Mouse (Mus musculus): ENCODE results near the gene Foxk1. TPM values are rescaled to one million over a fixed set of nuclear protein-coding genes. Genes with fewer than 3 reads are reported as not detected.

Foxk1 gene
- total RNA-seq, 1 experiment = 10.7 TPM

DNA sequence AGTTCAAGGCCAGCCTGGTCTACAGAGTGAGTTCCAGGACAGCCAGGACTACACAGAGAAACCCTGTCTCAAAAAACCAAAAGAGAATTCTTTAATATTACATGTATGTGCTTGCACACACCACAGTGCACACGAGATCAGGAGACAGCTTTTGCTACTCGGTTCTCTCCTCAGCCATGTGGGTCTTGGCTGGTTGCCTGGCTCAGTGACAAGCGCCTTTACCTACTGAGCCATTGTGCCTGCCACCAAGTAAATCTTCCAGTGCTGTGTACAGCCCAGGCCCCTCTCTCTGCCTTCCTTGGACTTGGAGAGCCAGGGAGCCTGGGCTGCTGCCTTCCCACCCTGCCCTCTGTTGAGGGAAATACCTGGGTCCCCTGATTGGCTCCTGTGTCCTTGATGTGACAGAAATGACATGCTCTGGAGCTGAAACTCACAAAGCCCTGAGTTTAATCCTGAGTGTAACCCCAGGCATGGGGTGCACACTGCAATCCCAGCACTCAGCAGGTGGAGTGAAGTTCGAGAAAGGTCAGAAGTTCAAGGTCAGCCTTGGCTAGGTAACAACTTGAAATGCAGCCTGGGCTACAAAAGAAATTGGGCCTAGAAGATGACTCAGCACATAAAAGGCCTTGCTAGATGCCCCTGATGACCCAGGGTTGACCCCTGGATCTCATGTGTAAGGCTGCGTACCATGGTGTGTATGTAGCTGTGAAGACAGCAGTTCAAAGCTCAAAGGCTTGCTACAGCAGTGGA is 76.7 kb downstream of the Foxk1 start:
- no peaks in the 10 kb centered on the region for H3K9me3 ChIP-seq (ENCODE audit: control insufficient read depth, insufficient read depth, low read depth, low read length)
- in situ Hi-C loops (cut with MboI; ENCODE audit: low sequenced_read_pairs in 2 of 2, unreplicated experiment in 2 of 2) = no loop called here
- H3K36me3 ChIP-seq (ENCODE audit: control insufficient read depth, insufficient read depth, low read length, poor library complexity, severe bottlenecking) = peaks cover 7% of the 10 kb centered on the region; the same call in 1 of the 2 replicates
- peak; percentile 51 for DNase-seq (ENCODE audit: low read depth, low spot score)
- H3K4me1 ChIP-seq (ENCODE audit: control insufficient read depth in 2 of 2, insufficient read depth in 2 of 2, low read length in 2 of 2, poor library complexity in 1 of 2) = peaks cover 0 to 28% of the 10 kb centered on the region in 2 experiments; a peak in 2 of 4 replicates
- peak overlapping the region; percentile 89 for H3K27ac ChIP-seq (ENCODE audit: insufficient read depth, low read depth, low read length, poor library complexity, severe bottlenecking)
- H3K9ac ChIP-seq (ENCODE audit: insufficient read depth, low read depth, low read length, poor library complexity, severe bottlenecking) = peak overlapping the region; percentile 8; the same call in 1 of the 2 replicates
- no peak overlapping the region for H3K4me3 ChIP-seq (ENCODE audit: insufficient read depth in 1 of 2, low read depth in 1 of 2, low read length in 2 of 2, poor library complexity in 1 of 2, severe bottlenecking in 1 of 2)
- TF ChIP-seq HCFC1 (IDR thresholded peaks at IDR 0.05; ENCODE audit: borderline replicate concordance, insufficient read depth, low read length) (no peak), ZNF384 (IDR thresholded peaks at IDR 0.05; ENCODE audit: low read depth, low read length) (no peak), MAFK (IDR thresholded peaks at IDR 0.05; ENCODE audit: insufficient read depth, low read depth, low read length) (peak; percentile 96), CHD2 (IDR thresholded peaks at IDR 0.05; ENCODE audit: low read depth, low read length) (0 out of 2 replicates have a peak, but pooled peaks have one; percentile 19)

DNA sequence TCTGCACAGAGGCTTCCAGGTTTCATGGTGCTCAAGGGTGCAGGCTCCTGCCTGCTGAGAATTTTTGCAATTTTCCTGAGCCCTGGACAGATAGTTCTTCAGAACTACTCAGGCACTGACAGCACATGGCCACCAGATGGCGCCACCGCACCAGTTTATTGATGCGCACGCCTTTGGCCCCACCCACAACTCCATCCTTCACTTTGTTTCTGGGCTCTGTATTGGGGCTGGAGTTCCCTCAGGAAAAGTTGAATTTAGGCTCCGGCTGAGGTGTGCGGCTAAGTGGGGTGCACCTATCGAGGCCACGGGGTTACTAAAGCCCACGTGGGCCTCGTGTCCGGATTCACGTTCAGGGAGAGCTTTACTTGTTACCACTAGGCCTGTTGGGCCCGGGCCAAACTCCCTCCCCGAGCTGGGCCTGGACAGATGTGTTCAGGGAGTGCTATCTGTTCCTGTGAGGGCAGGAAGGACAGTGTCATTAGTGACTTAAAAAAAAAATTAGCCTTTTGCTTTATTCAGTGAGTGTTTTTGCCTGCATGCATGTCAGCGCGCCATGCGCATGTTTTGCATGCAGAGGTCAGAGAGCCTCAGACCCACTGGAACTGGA is 77.6 kb downstream of the Foxk1 start:
- Histone ChIP-seq H3K9ac (ENCODE audit: insufficient read depth, low read depth, low read length, poor library complexity, severe bottlenecking) (peak overlapping the region; percentile 39; the same call in 1 of the 2 replicates), H3K4me3 (ENCODE audit: insufficient read depth in 1 of 2, low read depth in 1 of 2, low read length in 2 of 2, poor library complexity in 1 of 2, severe bottlenecking in 1 of 2) (no peak overlapping the region)

DNA sequence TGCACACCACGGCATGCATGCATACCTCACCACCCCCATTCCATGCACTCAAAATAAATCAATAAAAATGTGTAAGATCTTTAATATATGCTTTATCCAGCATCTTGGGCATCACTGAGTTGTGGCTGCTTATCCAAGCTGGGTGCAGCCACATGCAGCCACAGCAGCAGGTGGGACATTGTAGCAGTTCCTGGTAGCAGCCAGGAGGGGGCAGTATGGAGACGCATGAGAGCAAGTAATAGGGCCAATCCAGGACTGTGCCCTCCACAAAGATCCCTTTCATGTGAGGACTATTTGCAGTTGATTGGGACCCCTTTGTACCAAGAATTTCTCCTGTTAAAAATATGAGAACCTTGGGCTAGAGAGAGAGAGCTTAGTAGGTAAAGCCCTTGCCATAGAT is 81.2 kb downstream of the Foxk1 start:
- H3K4me1 ChIP-seq (ENCODE audit: control insufficient read depth in 2 of 2, insufficient read depth in 2 of 2, low read length in 2 of 2, poor library complexity in 1 of 2) = peaks cover 0 to 27% of the 10 kb centered on the region in 2 experiments; a peak in 2 of 4 replicates
- in situ Hi-C loops (cut with MboI; ENCODE audit: low sequenced_read_pairs in 2 of 2, unreplicated experiment in 2 of 2) = loop anchor here in 1 of 2 experiments (5.0 kb wide), 1 partner anchor 140 kb away; no protein-coding TSS in a partner anchor
- H3K36me3 ChIP-seq (ENCODE audit: control insufficient read depth, insufficient read depth, low read length, poor library complexity, severe bottlenecking) = no peaks in the 10 kb centered on the region
- H3K9me3 ChIP-seq (ENCODE audit: control insufficient read depth, insufficient read depth, low read depth, low read length) = no peaks in the 10 kb centered on the region
- no peak for TF ChIP-seq MAFK (IDR thresholded peaks at IDR 0.05; ENCODE audit: insufficient read depth, low read depth, low read length)
- TF ChIP-seq ZNF384 (IDR thresholded peaks at IDR 0.05; ENCODE audit: low read depth, low read length) = no peak
- no peak for TF ChIP-seq CHD2 (IDR thresholded peaks at IDR 0.05; ENCODE audit: low read depth, low read length)
- TF ChIP-seq HCFC1 (IDR thresholded peaks at IDR 0.05; ENCODE audit: borderline replicate concordance, insufficient read depth, low read length) = no peak
- TF ChIP-seq ZC3H11A (IDR thresholded peaks at IDR 0.05; ENCODE audit: borderline replicate concordance, low read depth, low read length) = 0 out of 2 replicates have a peak, but pooled peaks have one; percentile 10
- peak; percentile 68 for DNase-seq (ENCODE audit: low read depth, low spot score)
- no peak overlapping the region for H3K4me3 ChIP-seq (ENCODE audit: insufficient read depth in 1 of 2, low read depth in 1 of 2, low read length in 2 of 2, poor library complexity in 1 of 2, severe bottlenecking in 1 of 2)
- H3K9ac ChIP-seq (ENCODE audit: insufficient read depth, low read depth, low read length, poor library complexity, severe bottlenecking) = no peak overlapping the region
- H3K27ac ChIP-seq (ENCODE audit: insufficient read depth, low read depth, low read length, poor library complexity, severe bottlenecking) = no peak overlapping the region

More for the DNA sequence above, 77.6 kb downstream of the Foxk1 start:
- H3K9me3 ChIP-seq (ENCODE audit: control insufficient read depth, insufficient read depth, low read depth, low read length) = no peaks in the 10 kb centered on the region
- DNase-seq (ENCODE audit: low read depth, low spot score) = peak; percentile 86
- peaks cover 0 to 31% of the 10 kb centered on the region in 2 experiments; a peak in 2 of 4 replicates for H3K4me1 ChIP-seq (ENCODE audit: control insufficient read depth in 2 of 2, insufficient read depth in 2 of 2, low read length in 2 of 2, poor library complexity in 1 of 2)
- H3K27ac ChIP-seq (ENCODE audit: insufficient read depth, low read depth, low read length, poor library complexity, severe bottlenecking) = peak overlapping the region; percentile 89
- TF ChIP-seq ZC3H11A (IDR thresholded peaks at IDR 0.05; ENCODE audit: borderline replicate concordance, low read depth, low read length) = peak; percentile 85; the same call in 1 of the 2 replicates
- no peak for TF ChIP-seq MAFK (IDR thresholded peaks at IDR 0.05; ENCODE audit: insufficient read depth, low read depth, low read length)
- in situ Hi-C loops (cut with MboI; ENCODE audit: low sequenced_read_pairs in 2 of 2, unreplicated experiment in 2 of 2) = no loop called here
- H3K36me3 ChIP-seq (ENCODE audit: control insufficient read depth, insufficient read depth, low read length, poor library complexity, severe bottlenecking) = peaks cover 7% of the 10 kb centered on the region; the same call in 1 of the 2 replicates

DNA sequence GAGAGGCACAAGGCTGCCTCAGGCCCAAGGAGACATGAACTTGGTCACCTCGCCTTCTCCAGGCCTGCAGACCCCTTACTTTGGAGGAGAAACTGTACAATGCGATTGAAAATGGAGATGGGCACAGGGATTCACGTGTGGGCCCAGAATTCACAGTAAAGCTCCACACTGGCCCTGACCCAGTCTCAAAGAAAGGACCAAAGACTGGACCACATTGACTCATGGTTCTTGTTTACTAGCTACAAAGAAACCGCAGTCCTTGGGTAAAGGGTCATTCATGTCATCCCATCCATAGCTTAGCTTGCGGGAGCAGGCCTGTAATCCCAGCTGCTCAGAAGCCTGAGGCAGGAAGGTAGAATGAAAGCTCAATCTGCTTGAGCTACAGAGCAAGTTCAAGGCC is 82.3 kb downstream of the Foxk1 start:
- Histone ChIP-seq H3K36me3 (ENCODE audit: control insufficient read depth, insufficient read depth, low read length, poor library complexity, severe bottlenecking) (no peaks in the 10 kb centered on the region), H3K9ac (ENCODE audit: insufficient read depth, low read depth, low read length, poor library complexity, severe bottlenecking) (no peak overlapping the region), H3K9me3 (ENCODE audit: control insufficient read depth, insufficient read depth, low read depth, low read length) (no peaks in the 10 kb centered on the region), H3K4me1 (ENCODE audit: control insufficient read depth in 2 of 2, insufficient read depth in 2 of 2, low read length in 2 of 2, poor library complexity in 1 of 2) (peaks cover 0 to 27% of the 10 kb centered on the region in 2 experiments; a peak in 2 of 4 replicates), H3K27ac (ENCODE audit: insufficient read depth, low read depth, low read length, poor library complexity, severe bottlenecking) (peak overlapping the region; percentile 66; the same call in 1 of the 2 replicates), H3K4me3 (ENCODE audit: insufficient read depth in 1 of 2, low read depth in 1 of 2, low read length in 2 of 2, poor library complexity in 1 of 2, severe bottlenecking in 1 of 2) (no peak overlapping the region)
- in situ Hi-C loops (cut with MboI; ENCODE audit: low sequenced_read_pairs in 2 of 2, unreplicated experiment in 2 of 2) = loop anchor here in 1 of 2 experiments (5.0 kb wide), 1 partner anchor 139 kb away; no protein-coding TSS in a partner anchor
- DNase-seq (ENCODE audit: low read depth, low spot score) = no peak
- TF ChIP-seq ZC3H11A (IDR thresholded peaks at IDR 0.05; ENCODE audit: borderline replicate concordance, low read depth, low read length) (no peak), MAFK (IDR thresholded peaks at IDR 0.05; ENCODE audit: insufficient read depth, low read depth, low read length) (no peak), ZNF384 (IDR thresholded peaks at IDR 0.05; ENCODE audit: low read depth, low read length) (no peak), CHD2 (IDR thresholded peaks at IDR 0.05; ENCODE audit: low read depth, low read length) (no peak), HCFC1 (IDR thresholded peaks at IDR 0.05; ENCODE audit: borderline replicate concordance, insufficient read depth, low read length) (no peak)
